Mouse (Mus musculus) limb, embryonic 12.5 days (tissue): ENCODE data around the gene Ppm1m. TPM values are rescaled to one million over a fixed set of nuclear protein-coding genes. Genes with fewer than 3 reads are reported as not detected.

Experiments
- ATAC-seq: fragments of 200-750 bp; cut with Nextera tagmentation; 2 replicates; pipeline ENCODE4 v1.8.0; 2017; ENCODE audit warnings: low read depth, moderate TSS enrichment; ENCODE audit not compliant: insufficient number of reproducible peaks, insufficient read depth, low FRiP score, low TSS enrichment
- H3K27ac ChIP-seq: fragments of 300-500 bp; sonication (generic); 2 replicates; pipeline ENCODE4 v1.5.1; 2016; ENCODE audit warnings: mild to moderate bottlenecking, moderate library complexity
- H3K27me3 ChIP-seq: fragments of 300-500 bp; sonication (generic); 2 replicates; pipeline ENCODE4 v1.6.1; 2016; ENCODE audit warnings: mild to moderate bottlenecking, moderate library complexity
- H3K36me3 ChIP-seq: fragments of 300-500 bp; sonication (generic); 2 replicates; pipeline ENCODE4 v1.6.1; 2016; ENCODE audit warnings: mild to moderate bottlenecking, moderate library complexity
- H3K4me1 ChIP-seq: fragments of 300-500 bp; sonication (generic); replicated peaks from 2 replicates; pipeline ENCODE4 v1.6.1; 2016
- H3K4me2 ChIP-seq: fragments of 300-500 bp; sonication (generic); 2 replicates; pipeline ENCODE4 v1.6.1; 2016; ENCODE audit warnings: mild to moderate bottlenecking, moderate library complexity
- H3K4me3 ChIP-seq: fragments of 300-500 bp; sonication (generic); replicated peaks from 2 replicates; pipeline ENCODE4 v1.5.1; 2016; ENCODE audit warnings: mild to moderate bottlenecking
- H3K9ac ChIP-seq: fragments of 300-500 bp; sonication (generic); replicated peaks from 2 replicates; pipeline ENCODE4 v1.6.1; 2016; ENCODE audit warnings: mild to moderate bottlenecking, moderate library complexity
- H3K9me3 ChIP-seq: fragments of 300-500 bp; sonication (generic); 2 replicates; pipeline ENCODE4 v1.6.1; 2016; ENCODE audit warnings: mild to moderate bottlenecking, moderate library complexity
- WGBS: fragments of 180-500 bp; shearing (Covaris S2); methylation state at CpG from one replicate; pipeline ENCODE4 v1.1.7; 2016; 5-methylcytosine and 5-hydroxymethylcytosine counted together
- polyA plus RNA-seq: library from polyadenylated mRNA; unstranded; fragments of >200 nt; fragmentation: Nextera tagmentation; extraction: Ambion mirVana; gene quantifications from 2 replicates; pipeline ENCODE4 v1.2.1, GENCODE M21; 2016

Gene Ppm1m
- polyA plus RNA-seq, 1 experiment from 2014 or later, result 60.7 TPM

GRCm38 (mm10) chr9:106215341-106216125 is 16.0 kb upstream of the Ppm1m start:
- Histone ChIP-seq H3K9me3 (no peaks in the 10 kb centered on the region), H3K36me3 (peaks cover 35% of the 10 kb centered on the region), H3K27me3 (no peaks in the 10 kb centered on the region), H3K27ac (no peak overlapping the region), H3K4me3 (no peak overlapping the region), H3K4me1 (peaks cover 14% of the 10 kb centered on the region), H3K4me2 (no peak overlapping the region), H3K9ac (no peak overlapping the region)
- WGBS, result 78% methylated on average over 6 of the region's 6 CpGs
- ATAC-seq, result no peak

GRCm38 (mm10) chr9:106212594-106212981 is 13.0 kb upstream of the Ppm1m start:
- Histone ChIP-seq H3K4me2 (no peak overlapping the region), H3K27me3 (no peaks in the 10 kb centered on the region), H3K36me3 (peaks cover 59% of the 10 kb centered on the region), H3K27ac (no peak overlapping the region), H3K4me1 (peaks cover 14% of the 10 kb centered on the region), H3K9me3 (no peaks in the 10 kb centered on the region), H3K9ac (no peak overlapping the region), H3K4me3 (no peak overlapping the region)
- no peak for ATAC-seq
- WGBS, result 85% methylated on average over 12 of the region's 12 CpGs

- Histone ChIP-seq H3K36me3 (peaks cover 62% of the 10 kb centered on the region), H3K4me1 (peaks cover 14% of the 10 kb centered on the region), H3K9me3 (no peaks in the 10 kb centered on the region), H3K4me2 (peak overlapping the region; percentile 58), H3K9ac (peak overlapping the region; percentile 58), H3K27ac (peak overlapping the region; percentile 64; the same call in 1 of the 2 replicates), H3K4me3 (peak overlapping the region; percentile 32), H3K27me3 (no peaks in the 10 kb centered on the region)
- WGBS, result 19% methylated on average over 37 of the region's 37 CpGs
- peak; percentile 50; the same call in 1 of the 2 replicates for ATAC-seq
These were observed 12.4 kb upstream of the Ppm1m start for GRCm38 (mm10) chr9:106211680-106212593.

GRCm38 (mm10) chr9:106210853-106211609 is 11.5 kb upstream of the Ppm1m start:
- peak overlapping the region; percentile 64; the same call in 1 of the 2 replicates for H3K27ac ChIP-seq
- peak overlapping the region; percentile 32; the same call in 1 of the 2 replicates for H3K4me3 ChIP-seq
- peak overlapping the region; percentile 58; the same call in 1 of the 2 replicates for H3K9ac ChIP-seq
- no peak; the same call in 1 of the 2 replicates for ATAC-seq
- H3K4me2 ChIP-seq, result peak overlapping the region; percentile 58
- peaks cover 66% of the 10 kb centered on the region for H3K36me3 ChIP-seq
- peaks cover 14% of the 10 kb centered on the region for H3K4me1 ChIP-seq
- no peaks in the 10 kb centered on the region for H3K27me3 ChIP-seq
- no peaks in the 10 kb centered on the region for H3K9me3 ChIP-seq
- WGBS, result 57% methylated on average over 9 of the region's 9 CpGs

- Histone ChIP-seq H3K36me3 (peaks cover 59% of the 10 kb centered on the region), H3K9me3 (no peaks in the 10 kb centered on the region), H3K4me3 (no peak overlapping the region), H3K4me2 (no peak overlapping the region), H3K9ac (no peak overlapping the region), H3K4me1 (peaks cover 14% of the 10 kb centered on the region), H3K27ac (no peak overlapping the region), H3K27me3 (no peaks in the 10 kb centered on the region)
- no peak for ATAC-seq
- WGBS, result 90% methylated on average over 4 of the region's 4 CpGs
These were observed 10.4 kb upstream of the Ppm1m start for GRCm38 (mm10) chr9:106209954-106210353.

GRCm38 (mm10) chr9:106208181-106208580 is 8.6 kb upstream of the Ppm1m start:
- H3K4me3 ChIP-seq, result no peak overlapping the region
- 70% methylated on average over 5 of the region's 5 CpGs for WGBS
- no peaks in the 10 kb centered on the region for H3K9me3 ChIP-seq
- ATAC-seq, result no peak
- H3K4me2 ChIP-seq, result no peak overlapping the region
- peaks cover 42% of the 10 kb centered on the region for H3K36me3 ChIP-seq
- H3K4me1 ChIP-seq, result peaks cover 24% of the 10 kb centered on the region
- H3K27ac ChIP-seq, result no peak overlapping the region
- H3K9ac ChIP-seq, result no peak overlapping the region
- no peaks in the 10 kb centered on the region for H3K27me3 ChIP-seq

- H3K36me3 ChIP-seq, result peaks cover 31% of the 10 kb centered on the region
- H3K9ac ChIP-seq, result no peak overlapping the region
- WGBS, result 90% methylated on average over 2 of the region's 2 CpGs
- H3K27ac ChIP-seq, result no peak overlapping the region
- no peak overlapping the region for H3K4me3 ChIP-seq
- H3K4me2 ChIP-seq, result no peak overlapping the region
- H3K27me3 ChIP-seq, result no peaks in the 10 kb centered on the region
- ATAC-seq, result no peak
- H3K4me1 ChIP-seq, result peaks cover 21% of the 10 kb centered on the region
- H3K9me3 ChIP-seq, result no peaks in the 10 kb centered on the region
These were observed 7.0 kb upstream of the Ppm1m start for GRCm38 (mm10) chr9:106206515-106206914.

GRCm38 (mm10) chr9:106205713-106206290 is 6.3 kb upstream of the Ppm1m start:
- no peak overlapping the region for H3K9ac ChIP-seq
- no peaks in the 10 kb centered on the region for H3K27me3 ChIP-seq
- peaks cover 31% of the 10 kb centered on the region for H3K36me3 ChIP-seq
- no peak overlapping the region for H3K4me3 ChIP-seq
- H3K9me3 ChIP-seq, result no peaks in the 10 kb centered on the region
- peaks cover 16% of the 10 kb centered on the region for H3K4me1 ChIP-seq
- no peak for ATAC-seq
- no peak overlapping the region for H3K27ac ChIP-seq
- H3K4me2 ChIP-seq, result no peak overlapping the region
- WGBS, result 76% methylated on average over 7 of the region's 7 CpGs

- H3K4me3 ChIP-seq, result peak overlapping the region; percentile 57
- peaks cover 21% of the 10 kb centered on the region for H3K36me3 ChIP-seq
- H3K9ac ChIP-seq, result peak overlapping the region; percentile 31; the same call in 1 of the 2 replicates
- no peak overlapping the region for H3K27ac ChIP-seq
- H3K9me3 ChIP-seq, result no peaks in the 10 kb centered on the region
- 74% methylated on average over 7 of the region's 7 CpGs for WGBS
- H3K4me2 ChIP-seq, result peak overlapping the region; percentile 54
- H3K4me1 ChIP-seq, result peaks cover 21% of the 10 kb centered on the region
- H3K27me3 ChIP-seq, result no peaks in the 10 kb centered on the region
- no peak for ATAC-seq
These were observed 4.7 kb upstream of the Ppm1m start for GRCm38 (mm10) chr9:106203990-106204851.
